Mouse (Mus musculus): ENCODE measurements at regions not wholly inside any gene's neighbourhood (a gene's known extent, or its start where the extent isn't known, plus 50 kb on each side); places are given as distances from the start of the nearest gene placed in this dataset.

DNA sequence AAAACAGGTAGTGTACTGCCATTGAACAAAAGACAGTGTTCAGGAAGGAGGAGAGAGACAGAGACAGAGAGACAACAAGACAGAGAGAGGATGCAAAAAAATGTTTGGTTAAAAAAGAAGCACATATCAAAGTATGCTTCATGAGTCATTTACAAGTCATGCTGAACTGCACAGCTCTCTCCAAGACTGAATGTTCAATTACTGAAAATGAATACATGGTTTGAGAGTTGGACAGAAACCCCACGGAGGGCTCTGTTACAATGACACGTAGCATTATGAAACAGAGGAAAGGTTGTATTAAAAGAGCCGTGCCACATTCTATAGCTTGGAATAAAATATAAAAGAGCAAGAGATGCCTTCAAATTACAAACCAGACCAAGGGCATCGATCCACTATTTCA is 164.3 kb upstream of the Gm9747 start:
- TF ChIP-seq CTCF (conservative IDR thresholded peaks at IDR 0.05; ENCODE audit: low read length) (no peak), POU5F1 (IDR thresholded peaks at IDR 0.05; ENCODE audit: borderline replicate concordance, low read length) (no peak)

Measured in E14TG2a.4 (cell line).